Mouse (Mus musculus): ENCODE results near the gene Arhgap23.

DNA sequence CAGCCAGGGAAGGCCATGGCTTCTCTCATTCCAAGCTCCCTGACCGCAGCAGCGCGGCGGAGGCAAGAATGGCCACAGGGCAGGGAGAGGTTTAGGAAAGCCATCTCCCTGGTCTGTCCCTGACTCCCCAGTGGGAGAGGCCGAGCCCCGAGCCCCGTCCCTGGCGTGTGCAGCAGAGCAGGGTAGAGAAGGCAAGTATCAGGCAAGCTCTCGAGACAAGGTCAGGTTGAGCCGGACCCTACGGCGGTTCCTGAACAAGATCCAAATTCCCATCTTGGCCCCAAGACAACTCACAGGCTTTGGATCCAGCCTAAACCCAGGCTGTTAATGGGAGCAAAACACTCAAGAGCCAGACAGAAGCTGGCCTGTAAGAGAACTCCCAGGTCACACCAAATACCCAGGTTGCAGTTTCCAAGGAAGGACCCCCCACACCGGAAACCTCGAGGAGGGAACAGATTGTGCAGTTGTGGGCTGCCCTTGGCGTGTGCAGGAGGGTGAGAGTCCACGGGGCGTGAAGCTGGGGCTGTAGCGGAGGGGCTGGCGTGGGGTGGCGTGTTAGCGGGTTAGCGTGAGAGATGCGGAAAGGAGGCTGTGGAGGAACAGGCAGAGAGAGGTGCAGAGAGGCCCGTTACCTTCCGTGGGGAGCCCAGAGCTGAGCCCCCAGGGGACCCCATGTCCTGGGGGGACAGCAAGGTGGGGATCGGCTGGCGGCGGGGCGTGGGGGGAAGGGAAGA is 106.6 kb downstream of the Arhgap23 start:
- TF ChIP-seq CTCF (IDR thresholded peaks at IDR 0.05; ENCODE audit: low read depth, low read length) (no peak), POLR2A (IDR thresholded peaks at IDR 0.05; ENCODE audit: extremely low read depth, insufficient read depth, low read length) (no peak)

Measured in liver, adult 2 months (tissue).